Mouse (Mus musculus): ENCODE data around the gene Pomc. TPM values are rescaled to one million over a fixed set of nuclear protein-coding genes. Genes with fewer than 3 reads are reported as not detected.

The Pomc gene
- polyA plus RNA-seq, 1 experiment from 2014 or later = 3.4 TPM

DNA sequence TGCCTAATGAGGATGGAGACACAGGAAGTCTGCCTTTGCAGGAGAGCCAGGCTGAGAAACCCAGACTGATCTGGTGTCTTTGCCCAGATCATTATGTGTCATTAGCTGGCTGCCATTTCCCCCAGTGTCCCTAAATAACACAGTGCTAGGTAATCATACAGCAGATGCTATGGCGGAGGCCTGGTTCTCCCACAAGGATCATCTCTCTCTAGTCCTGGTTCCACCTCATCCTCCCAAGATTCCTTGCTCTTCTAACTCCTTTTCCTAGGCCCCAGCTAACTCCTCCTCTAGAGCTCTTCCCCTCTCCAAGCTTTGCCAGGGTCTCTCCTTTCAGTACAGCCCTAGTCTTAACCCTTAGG, 26.2 kb downstream of the Pomc start:
- H3K9me3 ChIP-seq (replicated peaks) = no peaks in the 10 kb centered on the region
- H3K27ac ChIP-seq = peak overlapping the region; percentile 71
- H3K9ac ChIP-seq = no peak overlapping the region
- peak; percentile 1; the same call in 1 of the 2 replicates for ATAC-seq (replicated peaks; ENCODE audit: low FRiP score)
- WGBS = 57% methylated on average over 1 of the region's 1 CpGs
- H3K4me1 ChIP-seq = peaks cover 18% of the 10 kb centered on the region
- H3K4me2 ChIP-seq = peak overlapping the region; percentile 96
- peaks cover 5% of the 10 kb centered on the region; the same call in 1 of the 2 replicates for H3K27me3 ChIP-seq
- peak overlapping the region; percentile 51 for H3K4me3 ChIP-seq (replicated peaks)
- H3K36me3 ChIP-seq = no peaks in the 10 kb centered on the region

DNA sequence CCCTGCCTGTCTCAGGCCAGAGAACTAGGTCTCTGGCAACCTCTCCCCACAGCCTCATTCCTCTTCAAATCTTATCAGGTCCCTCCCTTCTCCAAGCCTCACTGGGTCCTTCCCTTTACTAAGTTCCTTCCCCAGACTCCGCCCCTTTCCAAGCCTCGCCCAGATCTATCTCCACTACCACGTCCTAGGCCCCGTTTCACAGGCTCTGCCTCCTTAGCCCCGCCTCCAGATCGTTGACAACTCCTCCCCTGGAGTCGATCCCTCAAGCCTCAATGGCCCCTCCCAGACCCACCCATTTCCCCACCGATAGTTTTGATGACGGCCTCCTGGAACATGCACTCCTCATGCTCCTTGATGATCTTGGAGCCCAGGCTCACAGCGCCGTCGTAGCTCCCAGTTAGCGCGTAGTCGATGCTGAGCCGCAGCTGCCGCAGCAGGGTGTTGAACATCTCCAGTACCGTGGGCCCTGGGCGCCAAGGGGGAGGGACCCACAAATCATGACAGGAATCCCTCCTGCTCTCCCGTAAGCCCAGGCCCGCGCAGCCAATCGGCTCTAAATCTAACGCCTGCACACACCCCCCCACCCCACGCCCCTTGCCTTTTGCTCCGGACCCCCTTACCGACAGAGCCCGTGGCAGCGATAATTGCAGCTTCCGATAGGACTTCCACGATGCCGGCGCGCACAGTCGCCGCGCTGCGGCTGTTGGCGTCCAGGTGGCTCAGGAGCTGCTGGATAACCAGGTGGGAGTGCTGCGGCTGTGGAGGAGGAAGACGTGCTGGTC, 26.8 kb downstream of the Pomc start:
- Histone ChIP-seq H3K9me3 (replicated peaks) (no peaks in the 10 kb centered on the region), H3K4me1 (peaks cover 18% of the 10 kb centered on the region), H3K27me3 (peaks cover 5% of the 10 kb centered on the region; the same call in 1 of the 2 replicates), H3K27ac (peak overlapping the region; percentile 71), H3K4me3 (replicated peaks) (peak overlapping the region; percentile 51), H3K9ac (peak overlapping the region; percentile 45), H3K36me3 (no peaks in the 10 kb centered on the region), H3K4me2 (peak overlapping the region; percentile 96)
- ATAC-seq (replicated peaks; ENCODE audit: low FRiP score) = peak; percentile 98
- WGBS = under 1% methylated on average over 41 of the region's 41 CpGs

DNA sequence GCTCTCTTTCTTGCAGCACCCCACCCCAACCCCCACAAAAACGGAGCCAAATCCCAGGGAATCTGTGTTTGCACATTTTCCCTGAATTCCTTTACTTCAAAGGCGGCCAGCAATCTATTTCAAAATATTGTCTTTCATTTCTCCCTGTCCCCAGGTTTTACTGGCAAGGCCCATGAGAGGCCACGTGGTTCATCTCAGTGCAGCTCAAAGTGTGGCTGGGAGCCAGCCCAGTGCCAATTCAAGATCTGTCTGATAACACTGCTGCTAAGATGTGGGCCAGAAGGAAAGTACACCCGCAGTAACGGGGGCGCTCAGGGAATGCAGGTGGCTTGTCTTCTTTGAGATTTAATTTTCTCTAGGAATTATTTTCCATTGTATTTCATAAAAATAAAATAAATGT, 27.5 kb downstream of the Pomc start:
- 22% methylated on average over 6 of the region's 6 CpGs for WGBS
- H3K27ac ChIP-seq = peak overlapping the region; percentile 71; the same call in 1 of the 2 replicates
- peak overlapping the region; percentile 45; the same call in 1 of the 2 replicates for H3K9ac ChIP-seq

DNA sequence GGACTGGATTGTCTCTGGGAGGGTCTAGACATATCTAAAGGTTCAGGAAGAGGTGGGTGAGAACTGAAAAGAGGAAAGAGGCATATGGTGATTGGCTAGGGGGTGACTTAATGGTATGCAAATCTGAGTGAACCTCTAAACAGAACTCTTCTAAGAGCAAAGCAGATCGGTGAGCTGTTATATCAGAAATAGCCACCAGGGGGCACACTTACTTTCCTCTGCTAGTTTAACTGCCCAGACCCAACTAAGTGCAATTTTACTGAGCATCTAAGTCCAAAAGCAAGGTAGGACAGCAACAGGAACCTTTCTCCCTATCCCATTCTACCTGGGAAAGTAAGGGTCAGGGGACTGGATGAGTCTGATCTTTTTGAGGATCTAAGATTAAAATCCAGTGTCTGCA, 29.0 kb downstream of the Pomc start:
- H3K9ac ChIP-seq = no peak overlapping the region
- no peak overlapping the region for H3K27ac ChIP-seq
- no peaks in the 10 kb centered on the region for H3K36me3 ChIP-seq
- no peak for ATAC-seq (replicated peaks; ENCODE audit: low FRiP score)
- H3K4me3 ChIP-seq (replicated peaks) = no peak overlapping the region
- no peak overlapping the region for H3K4me2 ChIP-seq
- WGBS = 0% methylated on average over 1 of the region's 1 CpGs
- H3K4me1 ChIP-seq = peaks cover 18% of the 10 kb centered on the region
- H3K9me3 ChIP-seq (replicated peaks) = no peaks in the 10 kb centered on the region
- H3K27me3 ChIP-seq = peaks cover 5% of the 10 kb centered on the region; the same call in 1 of the 2 replicates

More for the DNA sequence above, 27.5 kb downstream of the Pomc start:
- Histone ChIP-seq H3K4me2 (peak overlapping the region; percentile 96), H3K27me3 (peaks cover 5% of the 10 kb centered on the region; the same call in 1 of the 2 replicates), H3K9me3 (replicated peaks) (no peaks in the 10 kb centered on the region), H3K4me1 (peaks cover 18% of the 10 kb centered on the region), H3K4me3 (replicated peaks) (peak overlapping the region; percentile 51), H3K36me3 (no peaks in the 10 kb centered on the region)
- no peak for ATAC-seq (replicated peaks; ENCODE audit: low FRiP score)

DNA sequence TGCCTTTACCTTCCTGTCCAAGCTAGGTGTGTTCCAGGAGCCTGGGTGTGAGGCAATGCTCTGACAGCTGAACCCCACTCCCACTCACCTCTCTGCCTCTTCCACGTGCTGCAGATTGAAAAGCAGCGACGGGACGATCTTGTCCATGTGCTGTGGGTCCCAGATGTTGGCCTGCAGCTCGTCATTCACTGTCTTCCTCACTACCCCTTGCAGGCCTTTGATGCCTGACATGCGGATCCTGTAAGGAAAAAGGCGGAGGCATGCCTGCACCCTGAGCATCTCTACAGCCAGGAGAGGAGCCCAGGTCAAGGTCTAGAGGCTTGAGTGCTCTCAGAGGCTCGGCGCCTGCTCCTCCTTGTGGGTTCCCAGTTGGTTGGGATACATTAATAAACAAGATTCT, 29.7 kb downstream of the Pomc start:
- Histone ChIP-seq H3K27me3 (peaks cover 5% of the 10 kb centered on the region; the same call in 1 of the 2 replicates), H3K4me2 (no peak overlapping the region), H3K27ac (no peak overlapping the region), H3K9ac (no peak overlapping the region), H3K9me3 (replicated peaks) (no peaks in the 10 kb centered on the region), H3K4me1 (peaks cover 18% of the 10 kb centered on the region), H3K36me3 (no peaks in the 10 kb centered on the region), H3K4me3 (replicated peaks) (no peak overlapping the region)
- ATAC-seq (replicated peaks; ENCODE audit: low FRiP score) = no peak
- 81% methylated on average over 9 of the region's 9 CpGs for WGBS

DNA sequence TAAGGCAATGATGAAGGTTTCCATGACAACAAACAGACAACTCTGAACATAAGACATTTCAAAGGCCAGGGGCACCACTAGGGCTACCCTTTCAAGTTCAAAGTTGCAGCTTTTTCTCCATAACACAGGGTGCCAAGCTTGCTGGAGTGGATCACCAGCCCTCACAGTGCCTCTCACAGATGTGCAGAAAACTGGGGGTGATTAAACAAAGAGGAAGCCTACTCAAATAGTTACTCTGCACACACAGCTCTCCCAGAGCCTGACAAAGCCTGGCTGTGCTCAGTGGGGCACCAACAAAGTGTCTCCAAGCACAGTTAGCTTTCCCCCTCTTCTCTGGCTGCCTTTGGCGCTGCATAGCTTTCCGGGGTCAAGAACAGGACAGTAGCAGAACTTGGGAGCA, 35.2 kb downstream of the Pomc start:
- 33% methylated on average over 2 of the region's 2 CpGs for WGBS
- no peaks in the 10 kb centered on the region for H3K9me3 ChIP-seq (replicated peaks)
- no peak for ATAC-seq (replicated peaks; ENCODE audit: low FRiP score)
- peaks cover 5% of the 10 kb centered on the region; the same call in 1 of the 2 replicates for H3K4me1 ChIP-seq
- no peak overlapping the region for H3K4me3 ChIP-seq (replicated peaks)
- no peaks in the 10 kb centered on the region for H3K36me3 ChIP-seq
- H3K27ac ChIP-seq = peak overlapping the region; percentile 68; the same call in 1 of the 2 replicates
- H3K4me2 ChIP-seq = no peak overlapping the region
- H3K9ac ChIP-seq = no peak overlapping the region
- no peaks in the 10 kb centered on the region for H3K27me3 ChIP-seq

- Histone ChIP-seq H3K4me3 (replicated peaks) (no peak overlapping the region), H3K9me3 (replicated peaks) (no peaks in the 10 kb centered on the region), H3K27me3 (no peaks in the 10 kb centered on the region), H3K4me1 (peaks cover 5% of the 10 kb centered on the region; the same call in 1 of the 2 replicates), H3K4me2 (no peak overlapping the region), H3K36me3 (no peaks in the 10 kb centered on the region), H3K27ac (no peak overlapping the region), H3K9ac (no peak overlapping the region)
- WGBS = 80% methylated on average over 3 of the region's 3 CpGs
- ATAC-seq (replicated peaks; ENCODE audit: low FRiP score) = no peak
Measured at GRCm38 (mm10) chr12:3991047-3991446, 36.3 kb downstream of the Pomc start.

DNA sequence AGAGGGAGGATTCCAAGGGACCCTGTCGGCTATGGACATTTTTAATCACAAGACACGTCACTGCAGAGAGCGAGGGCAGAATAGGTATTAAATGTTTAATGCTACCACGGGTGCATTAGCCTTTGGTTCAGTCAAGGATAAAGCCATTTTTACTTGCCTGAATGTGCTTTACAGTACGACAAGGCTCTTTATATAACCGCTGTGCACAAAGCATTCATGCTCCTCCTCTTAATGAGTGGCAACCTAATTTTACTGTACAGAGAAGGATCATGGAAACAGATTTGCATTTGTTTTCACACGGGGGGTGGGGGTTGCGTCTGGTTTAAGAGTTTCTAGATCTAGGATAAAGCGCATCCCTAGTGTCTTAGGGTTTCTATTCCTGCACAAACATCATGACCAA, 42.0 kb downstream of the Pomc start:
- no peak for ATAC-seq (replicated peaks; ENCODE audit: low FRiP score)
- 86% methylated on average over 9 of the region's 9 CpGs for WGBS

GRCm38 (mm10) chr12:4000406-4000805, 45.7 kb downstream of the Pomc start:
- H3K9ac ChIP-seq = no peak overlapping the region
- H3K4me2 ChIP-seq = no peak overlapping the region
- H3K27me3 ChIP-seq = no peaks in the 10 kb centered on the region
- peaks cover 5% of the 10 kb centered on the region; the same call in 1 of the 2 replicates for H3K4me1 ChIP-seq
- WGBS = 93% methylated on average over 5 of the region's 5 CpGs
- H3K27ac ChIP-seq = no peak overlapping the region
- H3K4me3 ChIP-seq (replicated peaks) = no peak overlapping the region
- no peaks in the 10 kb centered on the region for H3K36me3 ChIP-seq
- no peak for ATAC-seq (replicated peaks; ENCODE audit: low FRiP score)
- H3K9me3 ChIP-seq (replicated peaks) = no peaks in the 10 kb centered on the region

More for the DNA sequence above, 42.0 kb downstream of the Pomc start:
- Histone ChIP-seq H3K4me1 (no peaks in the 10 kb centered on the region), H3K27ac (no peak overlapping the region), H3K27me3 (no peaks in the 10 kb centered on the region), H3K9me3 (replicated peaks) (no peaks in the 10 kb centered on the region), H3K4me3 (replicated peaks) (no peak overlapping the region), H3K9ac (no peak overlapping the region), H3K36me3 (no peaks in the 10 kb centered on the region), H3K4me2 (no peak overlapping the region)

DNA sequence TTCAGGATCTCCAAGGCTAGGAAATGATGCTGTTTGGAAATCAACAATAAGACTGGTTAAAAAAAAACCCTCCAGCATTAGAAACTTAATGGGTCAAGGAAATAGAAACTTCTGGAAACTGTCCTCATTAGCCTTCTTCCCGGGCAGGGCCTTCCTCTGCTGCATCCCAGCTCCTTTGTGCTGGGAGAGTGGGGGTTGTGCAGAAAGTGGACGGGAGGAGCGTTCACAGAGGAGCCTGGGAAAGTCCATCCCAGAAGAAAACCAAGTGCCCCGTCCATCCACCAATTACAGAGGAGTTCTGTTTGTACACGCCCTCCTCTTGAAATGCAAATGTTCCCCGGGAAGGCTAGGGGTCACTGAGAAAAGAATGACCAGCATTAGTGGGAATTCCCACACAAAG, 49.9 kb downstream of the Pomc start:
- ATAC-seq (replicated peaks; ENCODE audit: low FRiP score) = no peak
- H3K36me3 ChIP-seq = no peaks in the 10 kb centered on the region
- H3K27ac ChIP-seq = no peak overlapping the region
- no peaks in the 10 kb centered on the region for H3K9me3 ChIP-seq (replicated peaks)
- 25% methylated on average over 6 of the region's 6 CpGs for WGBS
- H3K4me1 ChIP-seq = peaks cover 15% of the 10 kb centered on the region; the same call in 1 of the 2 replicates
- no peak overlapping the region for H3K4me3 ChIP-seq (replicated peaks)
- no peak overlapping the region for H3K4me2 ChIP-seq
- H3K27me3 ChIP-seq = no peaks in the 10 kb centered on the region
- H3K9ac ChIP-seq = no peak overlapping the region

- 83% methylated on average over 7 of the region's 7 CpGs for WGBS
- Histone ChIP-seq H3K4me3 (replicated peaks) (no peak overlapping the region), H3K4me2 (no peak overlapping the region), H3K27ac (no peak overlapping the region), H3K4me1 (peaks cover 15% of the 10 kb centered on the region; the same call in 1 of the 2 replicates), H3K9me3 (replicated peaks) (no peaks in the 10 kb centered on the region), H3K27me3 (no peaks in the 10 kb centered on the region), H3K9ac (no peak overlapping the region), H3K36me3 (no peaks in the 10 kb centered on the region)
- no peak for ATAC-seq (replicated peaks; ENCODE audit: low FRiP score)
Measured at GRCm38 (mm10) chr12:4006079-4006478, 51.3 kb downstream of the Pomc start.

DNA sequence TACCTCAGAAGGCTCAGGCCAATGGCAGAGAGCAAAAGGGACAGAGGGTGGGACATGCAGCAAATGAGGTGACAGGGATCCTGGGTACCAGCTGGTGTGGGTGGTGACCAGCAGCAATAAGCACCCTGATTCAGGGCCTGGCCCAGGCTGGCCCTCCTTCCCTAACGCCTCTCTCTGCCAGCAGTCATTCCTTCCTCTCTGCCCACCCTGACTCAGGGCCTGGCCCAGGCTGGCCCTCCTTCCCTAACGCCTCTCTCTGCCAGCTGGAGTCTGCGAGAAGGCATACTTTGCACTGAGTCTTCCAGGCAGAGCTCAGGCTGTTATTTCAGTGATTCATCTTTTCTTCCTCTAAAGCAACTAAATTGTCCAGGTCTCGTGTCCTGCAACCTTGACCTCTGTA, 52.4 kb downstream of the Pomc start:
- no peak for ATAC-seq (replicated peaks; ENCODE audit: low FRiP score)
- Histone ChIP-seq H3K4me2 (no peak overlapping the region), H3K9ac (no peak overlapping the region), H3K36me3 (no peaks in the 10 kb centered on the region), H3K27me3 (no peaks in the 10 kb centered on the region), H3K4me3 (replicated peaks) (no peak overlapping the region), H3K27ac (peak overlapping the region; percentile 41; the same call in 1 of the 2 replicates), H3K4me1 (peaks cover 15% of the 10 kb centered on the region; the same call in 1 of the 2 replicates), H3K9me3 (replicated peaks) (no peaks in the 10 kb centered on the region)
- 53% methylated on average over 4 of the region's 4 CpGs for WGBS

All from kidney, embryonic 15.5 days (tissue).